Mouse (Mus musculus): ENCODE measurements around the gene Serpinb1a. TPM values are rescaled to one million over a fixed set of nuclear protein-coding genes. Genes with fewer than 3 reads are reported as not detected.

The Serpinb1a gene
- polyA plus RNA-seq, 2 experiments = 8.0 to 32.4 TPM

GRCm38 (mm10) chr13:32794619-32795018, 56.4 kb downstream of the Serpinb1a start:
- no peak overlapping the region for H3K4me3 ChIP-seq (ENCODE audit: insufficient read depth in 1 of 2, low read depth in 2 of 2, low read length in 2 of 2)
- WGBS (ENCODE audit: insufficient replicate concordance) = 54% methylated on average over 2 of the region's 2 CpGs
- no peak for ATAC-seq (ENCODE audit: insufficient read depth)

More at GRCm38 (mm10) chr13:32794619-32795018, 56.4 kb downstream of the Serpinb1a start:
- Histone ChIP-seq H3K9me3 (ENCODE audit: control insufficient read depth, low read length) (no peaks in the 10 kb centered on the region), H3K36me3 (replicated peaks; ENCODE audit: control insufficient read depth, insufficient read depth, low read depth) (no peaks in the 10 kb centered on the region), H3K27me3 (ENCODE audit: control insufficient read depth, insufficient read depth, low read length) (no peaks in the 10 kb centered on the region), H3K4me1 (replicated peaks; ENCODE audit: control insufficient read depth in 2 of 2, insufficient read depth in 2 of 2, low read length in 1 of 2) (peaks cover 0 to 1% of the 10 kb centered on the region in 2 experiments; a peak in 1 of 4 replicates), H3K4me2 (ENCODE audit: low read depth) (no peak overlapping the region), H3K9ac (replicated peaks) (no peak overlapping the region), H3K27ac (no peak overlapping the region)
- DNase-seq (ENCODE audit: low read depth in 3 of 3, low spot score in 3 of 3) = no peak
- TF ChIP-seq EP300 (IDR thresholded peaks at IDR 0.05; ENCODE audit: low read depth) (no peak), CTCF (IDR thresholded peaks at IDR 0.05; ENCODE audit: low read depth) (no peak)

Other genes with a start within 250 kb of the Serpinb1a start
- gene Mylk4, start 67.2 kb downstream of the Serpinb1a start, polyA plus RNA-seq (2012; rRNA removed) = 0.01 TPM in 1 of 2 replicates, not detected in the other
- gene Mylk4, start 67.2 kb downstream of the Serpinb1a start, polyA plus RNA-seq (2014; fragmentation: Nextera tagmentation; extraction: Ambion mirVana) = 0.08 TPM in 1 of 2 replicates, not detected in the other
- 13.2 and 16.3 TPM in 2 replicates for gene Wrnip1, start 49.1 kb downstream of the Serpinb1a start, polyA plus RNA-seq (2012; rRNA removed)
- 6.0 and 8.2 TPM in 2 replicates for gene Wrnip1, start 49.1 kb downstream of the Serpinb1a start, polyA plus RNA-seq (2014; fragmentation: Nextera tagmentation; extraction: Ambion mirVana)
- not detected in 2 replicates for gene D930007J09Rik, start 48.3 kb downstream of the Serpinb1a start, polyA plus RNA-seq (2012; rRNA removed)
- not detected in 2 replicates for gene D930007J09Rik, start 48.3 kb downstream of the Serpinb1a start, polyA plus RNA-seq (2014; fragmentation: Nextera tagmentation; extraction: Ambion mirVana)
- gene Serpinb1c, start 47.0 kb upstream of the Serpinb1a start, polyA plus RNA-seq (2012; rRNA removed) = 0.04 TPM in 1 of 2 replicates, not detected in the other
- gene Serpinb1c, start 47.0 kb upstream of the Serpinb1a start, polyA plus RNA-seq (2014; fragmentation: Nextera tagmentation; extraction: Ambion mirVana) = not detected in 2 replicates
- gene Serpinb6b, start 114.0 kb upstream of the Serpinb1a start, polyA plus RNA-seq (2012; rRNA removed) = 2.2 and 4.2 TPM in 2 replicates
- 5.3 and 5.5 TPM in 2 replicates for gene Serpinb6b, start 114.0 kb upstream of the Serpinb1a start, polyA plus RNA-seq (2014; fragmentation: Nextera tagmentation; extraction: Ambion mirVana)
- 0.77 and 1.0 TPM in 2 replicates for gene Serpinb9, start 152.1 kb upstream of the Serpinb1a start, polyA plus RNA-seq (2012; rRNA removed)
- gene Serpinb9, start 152.1 kb upstream of the Serpinb1a start, polyA plus RNA-seq (2014; fragmentation: Nextera tagmentation; extraction: Ambion mirVana) = 2.5 and 2.7 TPM in 2 replicates
- gene Serpinb9b, start 176.2 kb upstream of the Serpinb1a start, polyA plus RNA-seq (2012; rRNA removed) = 0.02 and 0.04 TPM in 2 replicates
- not detected in 2 replicates for gene Serpinb9b, start 176.2 kb upstream of the Serpinb1a start, polyA plus RNA-seq (2014; fragmentation: Nextera tagmentation; extraction: Ambion mirVana)
- gene Serpinb1b, start 227.4 kb upstream of the Serpinb1a start, polyA plus RNA-seq (2012; rRNA removed) = 0.02 TPM in 1 of 2 replicates, not detected in the other
- 0.23 TPM in 1 of 2 replicates, not detected in the other for gene Serpinb1b, start 227.4 kb upstream of the Serpinb1a start, polyA plus RNA-seq (2014; fragmentation: Nextera tagmentation; extraction: Ambion mirVana)